Mouse (Mus musculus) induced T-regulatory cell, adult 2 months (primary cell): ENCODE results near the gene Smc1a.
"Not testable (repeated sequence)": the region's sequence is repeated elsewhere in the genome, so short reads cannot be mapped to it uniquely, and the experiment has no call there.

ENCODE experiments used
- DNase-seq: peaks from one replicate; pipeline ENCODE4 v3.0.0-alpha.2; 2012; ENCODE audit warnings: low read depth

Gene Smc1a

DNA sequence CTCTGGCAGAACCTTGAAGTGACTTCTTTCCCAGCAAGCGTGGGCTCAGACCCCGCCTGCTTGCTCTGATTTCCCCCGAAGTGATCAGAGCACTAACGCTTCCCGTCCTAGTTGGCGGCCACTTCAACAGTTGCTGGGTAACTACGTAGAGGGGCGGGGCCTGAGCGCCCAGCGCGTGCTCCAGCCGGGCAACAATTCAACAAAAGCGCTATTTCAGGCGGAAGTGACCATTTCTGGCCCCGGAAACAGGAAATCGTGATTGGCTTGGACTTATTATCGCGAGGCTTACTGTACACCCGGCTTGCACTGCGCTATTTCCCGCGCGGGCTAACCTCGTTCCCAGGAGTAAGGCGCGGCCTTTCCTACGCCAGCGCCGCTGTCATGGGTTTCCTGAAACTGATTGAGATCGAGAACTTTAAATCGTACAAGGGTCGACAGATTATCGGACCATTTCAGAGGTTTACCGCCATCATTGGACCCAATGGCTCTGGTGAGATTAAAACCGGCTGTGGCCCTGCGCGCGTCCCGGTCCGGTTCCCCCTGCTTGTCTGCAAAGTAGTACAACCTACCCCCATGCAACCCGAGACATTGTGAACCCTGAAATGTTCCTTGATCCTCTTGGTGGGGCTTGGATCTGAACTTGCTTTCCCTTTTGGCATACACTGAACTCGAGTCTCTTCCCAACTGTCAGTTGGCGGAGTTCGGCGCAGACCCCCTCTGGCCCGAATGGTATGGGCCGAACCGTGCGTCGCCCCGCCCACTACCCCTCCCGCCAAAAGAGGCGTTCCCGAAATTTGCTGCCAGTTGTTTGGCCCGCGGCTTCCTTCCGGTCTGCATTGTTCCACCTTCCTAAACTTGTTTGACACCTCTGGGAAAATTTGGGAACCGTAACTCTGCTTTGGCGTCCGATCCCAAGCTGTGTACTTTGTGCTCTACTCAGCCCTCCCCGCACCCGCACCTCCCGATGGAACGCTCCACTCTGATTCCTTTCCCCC is at the start of gene Smc1a, which contains the start of gene Ribc1:
TSS of gene Smc1a (plus strand) at position 278 of the 995 bp plus-strand sequence.
TSS of gene Ribc1 (minus strand) at position 145 of the 995 bp plus-strand sequence.
- DNase-seq, result peak; percentile 96

DNA sequence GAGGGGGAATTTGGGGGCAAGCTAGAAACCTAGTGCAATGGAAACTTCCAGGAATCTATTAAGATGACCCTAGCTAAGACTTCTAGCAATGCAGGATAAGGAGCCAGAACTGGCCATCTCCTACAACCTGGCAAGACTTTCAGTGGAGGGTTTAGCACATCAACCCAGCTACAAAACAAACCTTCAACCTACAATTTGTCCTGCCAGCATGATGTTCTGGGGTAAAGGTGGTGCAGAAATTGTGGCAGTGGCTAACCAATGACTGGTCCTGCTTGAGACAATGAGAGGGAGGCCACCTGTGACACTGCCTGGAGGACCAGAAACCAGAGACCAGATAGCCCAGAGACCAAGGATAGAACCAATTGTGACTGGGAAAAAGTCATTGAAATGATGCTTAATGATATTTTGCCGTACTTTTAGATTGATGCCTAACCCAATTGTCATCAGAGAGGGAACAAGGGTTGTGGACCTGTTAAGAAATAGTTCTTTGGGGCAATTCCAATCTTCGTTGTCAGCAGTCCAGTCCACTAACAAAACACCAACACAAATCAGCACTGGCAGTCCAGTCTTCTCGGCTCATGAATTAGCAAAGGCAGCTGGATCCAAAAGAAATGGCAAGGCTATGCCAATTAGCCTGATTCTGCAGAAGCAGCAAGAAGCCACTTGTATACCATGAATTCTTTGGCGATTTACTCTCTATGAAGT is 17.1 kb upstream of the Smc1a start:
- no peak for DNase-seq

DNA sequence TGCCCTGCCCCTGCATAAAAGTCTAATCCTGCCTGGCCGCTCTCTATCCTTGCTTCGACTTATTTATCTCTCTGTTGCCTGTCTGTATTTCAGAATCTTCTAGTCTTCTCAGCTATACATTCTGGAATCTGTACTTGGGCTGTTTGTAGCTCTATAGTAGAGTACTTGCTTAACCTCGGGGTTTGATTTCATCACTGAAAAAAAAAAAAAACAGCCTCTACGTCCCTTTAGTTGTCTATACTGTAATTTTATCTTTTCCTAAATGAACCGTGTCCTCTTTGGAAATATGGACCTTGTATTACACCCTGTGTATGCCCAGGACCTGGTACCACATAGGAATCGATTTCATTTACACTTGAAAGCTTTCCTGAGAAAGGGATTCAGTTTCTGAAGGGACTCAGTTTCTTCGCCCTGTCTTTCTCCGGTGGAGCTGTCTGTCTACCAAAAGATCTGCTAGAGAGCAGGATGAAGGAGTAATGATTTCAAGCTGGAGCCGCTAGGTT is 15.0 kb upstream of the Smc1a start:
- DNase-seq, result no peak

DNA sequence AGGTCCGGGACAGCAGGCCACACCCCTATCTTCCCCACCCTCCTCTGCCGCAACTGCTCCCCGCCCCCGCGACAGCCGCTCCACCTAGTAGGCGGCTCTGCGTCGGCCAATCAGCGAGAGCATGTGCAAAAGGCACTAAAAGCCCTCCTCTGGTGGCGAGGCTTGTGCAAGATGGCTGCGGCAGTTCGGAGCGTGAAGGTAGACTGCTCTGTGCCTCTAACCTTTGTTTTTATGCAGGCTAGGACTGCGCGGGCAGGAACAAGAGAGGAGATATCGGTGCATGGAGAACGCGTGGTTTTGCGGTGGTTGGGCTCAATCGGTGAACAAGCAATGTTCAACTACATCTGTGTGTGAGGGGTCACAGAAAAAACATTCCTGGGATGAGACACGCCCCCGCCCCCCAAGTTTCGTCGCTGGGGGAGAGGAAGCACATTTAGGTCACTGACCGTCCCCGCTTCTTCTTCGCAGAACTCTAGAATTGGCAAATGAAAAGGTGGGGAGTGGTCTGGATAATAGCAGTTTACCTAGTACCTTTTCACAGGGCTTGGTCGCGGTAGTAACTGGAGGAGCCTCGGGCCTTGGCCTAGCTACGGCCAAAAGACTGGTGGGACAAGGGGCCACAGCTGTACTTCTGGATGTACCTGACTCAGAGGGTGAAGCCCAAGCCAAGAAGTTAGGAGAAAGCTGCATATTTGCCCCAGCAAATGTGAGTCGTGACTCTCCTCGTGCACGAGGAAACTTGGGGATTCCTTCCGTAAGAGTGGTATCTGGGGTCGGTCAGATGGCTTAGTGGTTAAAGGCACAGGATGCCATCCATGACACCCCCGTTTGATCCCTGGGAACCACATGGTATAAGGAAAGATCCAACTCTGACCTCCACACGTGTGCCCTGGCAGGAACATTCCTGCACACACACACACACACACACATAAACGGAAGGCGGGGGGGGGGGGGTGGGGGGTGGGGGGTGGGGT is 14.2 kb upstream of the Smc1a start, which contains the start of gene Hsd17b10:
TSS of gene Hsd17b10 (plus strand) at position 109 of the 974 bp plus-strand sequence.
- DNase-seq, result peak; percentile 84

DNA sequence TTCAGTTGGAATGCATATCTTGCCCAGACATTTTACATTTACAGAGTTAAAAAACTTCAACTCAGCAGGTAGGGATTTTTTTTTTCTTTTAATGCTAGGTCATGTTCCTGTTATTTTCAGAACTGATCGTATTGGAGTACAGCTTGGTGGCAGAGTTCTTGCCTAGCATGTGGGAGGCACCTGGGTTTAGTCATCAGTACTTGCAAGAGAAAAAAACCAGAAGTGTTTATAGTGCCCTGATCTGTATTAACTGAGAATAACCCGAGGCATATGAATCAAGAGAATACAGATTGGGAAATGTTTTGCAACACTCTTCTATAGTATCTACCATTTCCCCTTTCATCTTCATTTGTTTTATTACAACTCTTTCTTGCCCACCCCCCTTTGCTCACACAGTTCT is 13.4 kb upstream of the Smc1a start:
- no peak for DNase-seq

DNA sequence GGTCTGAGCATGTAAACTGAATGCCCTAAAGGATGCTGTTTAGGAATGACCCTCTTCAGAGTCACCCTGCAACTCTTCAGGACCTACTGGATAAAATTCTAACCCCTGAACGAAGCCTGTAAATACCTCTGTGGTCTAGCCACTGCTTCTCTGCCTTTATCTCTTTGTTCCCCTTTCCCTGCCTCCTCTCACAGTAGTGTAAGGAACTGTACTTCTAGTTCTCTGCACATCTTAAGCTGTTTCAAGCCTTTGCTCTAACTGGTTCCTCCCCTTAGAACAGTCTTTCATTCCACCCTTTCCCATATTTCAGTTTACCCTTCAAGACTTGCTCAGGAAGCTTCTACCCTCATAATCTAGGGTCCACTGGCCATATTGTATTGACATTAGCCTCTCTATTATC is 8.4 kb upstream of the Smc1a start:
- DNase-seq, result no peak

DNA sequence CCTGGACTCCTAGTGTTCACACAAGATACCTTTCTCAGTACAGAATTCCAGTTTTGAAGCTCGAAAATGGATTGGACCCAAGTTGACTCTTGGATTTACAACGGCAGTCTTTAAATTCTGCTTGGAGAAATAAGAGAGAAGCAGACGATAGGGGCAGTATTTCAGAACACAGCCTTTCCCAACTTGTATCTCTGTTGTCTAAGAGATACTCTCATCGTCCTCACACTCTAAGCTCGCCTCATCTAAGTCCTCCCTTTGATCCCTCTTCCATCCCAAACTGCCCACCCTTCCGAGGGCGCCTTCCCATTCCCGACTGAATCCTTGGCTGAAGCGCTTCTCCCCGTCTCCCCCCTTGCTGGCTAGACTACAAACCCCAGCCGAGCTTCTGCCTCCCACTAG is 477 bp upstream of the Smc1a start:
- DNase-seq, result no peak

DNA sequence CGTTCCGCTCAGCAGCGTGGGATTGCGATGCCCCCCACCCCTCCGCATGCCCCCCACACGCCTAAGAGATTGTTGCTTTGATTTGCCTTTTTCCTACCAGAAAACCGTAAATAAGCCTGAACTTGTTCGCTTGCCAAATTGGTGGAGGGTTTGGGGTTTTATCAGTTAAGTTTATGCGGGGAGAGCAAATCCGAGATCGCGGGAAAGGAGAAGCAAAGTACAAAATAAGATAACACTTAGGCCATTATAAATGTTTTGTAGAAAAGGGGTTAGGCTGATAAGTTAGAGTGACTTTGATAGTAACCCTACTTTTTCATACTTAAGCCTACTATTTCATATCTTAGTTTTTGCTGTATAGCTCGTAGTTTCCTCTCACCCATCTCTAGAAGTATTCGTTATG is 958 bp downstream of the Smc1a start:
- DNase-seq, result no peak

DNA sequence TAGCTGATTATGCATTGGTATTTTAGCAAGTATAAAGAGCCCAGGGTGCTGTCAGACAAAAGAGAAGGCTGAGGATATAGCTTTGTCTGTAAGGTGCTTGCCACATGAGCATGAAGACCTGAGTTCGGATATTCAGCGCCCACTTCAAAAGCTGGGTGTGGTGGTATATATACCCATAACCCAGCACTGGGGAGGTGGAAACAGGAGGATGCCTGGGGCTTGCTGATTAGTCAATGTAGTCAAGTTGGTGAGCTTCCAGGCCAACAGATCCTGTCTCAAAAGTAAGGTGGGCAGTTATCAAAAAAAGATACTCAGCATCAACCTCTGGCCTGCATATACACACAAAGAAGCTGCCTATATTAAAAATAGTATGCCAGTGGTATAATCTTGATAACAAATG is 3.1 kb downstream of the Smc1a start:
- DNase-seq, result no peak

DNA sequence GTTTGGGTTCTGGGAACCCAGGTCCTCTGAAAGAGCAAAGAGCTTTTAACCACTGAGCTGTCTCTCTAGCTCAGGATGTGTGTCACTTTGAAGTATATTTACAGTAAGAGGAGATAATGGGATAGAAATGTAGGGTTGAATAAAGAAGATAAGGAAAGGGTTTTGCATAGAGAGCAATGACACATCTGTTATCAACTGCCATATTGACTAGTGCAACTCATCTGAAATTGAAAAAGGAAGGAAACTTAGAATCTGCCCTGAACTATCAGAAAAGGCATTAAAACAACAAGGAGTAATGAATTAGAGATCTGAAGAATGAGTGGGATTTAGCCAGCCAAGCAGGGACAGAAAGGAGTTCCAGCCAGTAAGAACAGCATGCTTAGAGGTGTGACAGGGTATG is 23.6 kb downstream of the Smc1a start:
- no peak for DNase-seq

DNA sequence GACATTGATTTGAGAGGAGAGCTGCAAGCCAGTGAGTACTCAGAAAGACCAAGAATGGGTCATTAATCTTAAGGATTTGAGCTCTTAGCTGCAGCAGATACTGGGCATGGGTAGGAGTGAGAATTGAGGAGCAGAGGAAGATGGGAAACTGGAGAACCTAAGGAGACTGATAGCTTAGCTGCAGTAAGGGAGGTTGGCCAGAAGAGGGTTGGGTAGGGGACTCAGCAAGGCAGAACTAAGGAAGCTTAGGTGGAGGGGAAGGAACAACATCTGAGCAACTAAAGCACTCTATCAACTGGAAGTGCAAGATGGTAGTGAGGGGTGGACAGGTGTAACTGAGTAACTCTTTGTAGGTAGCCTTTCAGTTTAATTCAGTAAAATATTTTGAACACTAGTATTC is 31.0 kb downstream of the Smc1a start:
- no peak for DNase-seq

DNA sequence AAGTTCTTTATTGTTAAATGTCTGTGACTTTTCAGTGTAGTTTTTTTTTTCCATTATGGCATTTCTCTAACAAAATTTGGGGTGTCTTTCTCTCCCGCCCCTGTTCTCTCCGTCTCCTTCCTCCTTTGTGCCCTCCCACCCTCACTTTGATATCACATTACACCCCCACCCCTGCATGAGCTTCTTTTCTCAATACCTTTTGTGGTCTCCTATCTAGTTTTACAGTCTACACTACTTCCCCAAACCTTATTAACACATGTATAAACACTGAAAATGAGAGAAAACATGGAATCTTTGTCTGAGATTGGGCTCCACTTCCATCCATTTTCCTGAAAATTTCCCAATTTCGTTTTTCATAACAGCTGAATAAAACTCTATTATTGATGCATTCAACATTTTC is 36.3 kb downstream of the Smc1a start:
- DNase-seq, result no peak

DNA sequence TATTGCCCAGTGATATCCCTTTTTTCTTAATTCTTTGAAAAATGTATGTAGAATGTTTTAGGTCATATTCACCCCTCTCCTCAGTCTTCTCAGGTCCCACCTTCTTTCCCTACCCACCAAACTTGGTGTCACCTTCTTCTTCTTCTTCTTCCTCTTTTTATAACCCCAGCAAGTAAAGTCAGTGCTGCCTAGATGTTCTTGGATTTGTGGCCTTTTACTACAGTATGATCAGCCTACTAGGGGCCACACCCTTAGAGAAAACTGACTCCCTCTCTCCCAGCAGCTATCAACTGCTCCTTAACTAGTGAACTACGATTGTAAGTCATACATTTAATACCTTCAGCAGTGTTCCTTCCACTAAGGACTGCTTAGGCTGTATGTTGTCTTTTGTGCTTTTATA is 37.9 kb downstream of the Smc1a start:
- DNase-seq, result no peak

DNA sequence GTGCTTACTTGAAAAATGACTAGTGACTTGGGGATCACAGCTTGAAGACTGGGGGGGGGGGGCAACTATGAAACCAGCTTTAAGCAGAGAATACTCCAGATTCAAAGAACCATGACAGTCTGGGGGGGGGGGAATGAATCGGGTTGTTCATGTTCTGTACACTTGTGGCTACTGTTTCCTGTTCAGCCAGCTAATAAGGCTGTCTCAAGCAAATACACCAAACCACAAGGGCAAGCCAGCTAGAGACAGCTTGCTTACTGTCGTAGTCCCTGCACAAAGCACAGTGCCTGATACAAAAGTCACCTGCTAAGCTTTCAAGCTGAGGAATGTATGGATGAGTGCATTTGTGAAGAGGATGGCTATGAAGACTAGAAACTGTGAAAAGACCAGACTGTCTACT is 49.4 kb downstream of the Smc1a start:
- DNase-seq, result no peak

DNA sequence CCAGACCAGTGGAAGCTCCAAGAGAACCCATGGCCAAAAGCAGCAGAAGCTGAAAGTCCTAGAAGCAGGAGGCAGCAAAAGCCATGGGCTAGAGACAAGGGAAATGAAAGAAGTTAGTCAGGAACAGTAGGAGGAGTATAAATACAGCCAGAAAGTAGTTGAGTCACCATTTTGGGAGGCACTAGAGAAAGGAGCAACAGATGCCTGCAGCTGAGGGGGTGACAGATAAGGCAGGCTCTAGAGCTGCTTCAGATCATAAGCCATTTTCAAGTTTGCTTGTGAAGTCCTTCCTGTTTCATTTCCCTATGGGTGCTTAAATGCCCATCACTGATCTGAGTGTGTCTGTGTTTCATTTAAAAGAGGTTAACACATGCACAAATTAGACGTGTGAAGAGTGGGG is 51.6 kb downstream of the Smc1a start:
- DNase-seq, result no peak

DNA sequence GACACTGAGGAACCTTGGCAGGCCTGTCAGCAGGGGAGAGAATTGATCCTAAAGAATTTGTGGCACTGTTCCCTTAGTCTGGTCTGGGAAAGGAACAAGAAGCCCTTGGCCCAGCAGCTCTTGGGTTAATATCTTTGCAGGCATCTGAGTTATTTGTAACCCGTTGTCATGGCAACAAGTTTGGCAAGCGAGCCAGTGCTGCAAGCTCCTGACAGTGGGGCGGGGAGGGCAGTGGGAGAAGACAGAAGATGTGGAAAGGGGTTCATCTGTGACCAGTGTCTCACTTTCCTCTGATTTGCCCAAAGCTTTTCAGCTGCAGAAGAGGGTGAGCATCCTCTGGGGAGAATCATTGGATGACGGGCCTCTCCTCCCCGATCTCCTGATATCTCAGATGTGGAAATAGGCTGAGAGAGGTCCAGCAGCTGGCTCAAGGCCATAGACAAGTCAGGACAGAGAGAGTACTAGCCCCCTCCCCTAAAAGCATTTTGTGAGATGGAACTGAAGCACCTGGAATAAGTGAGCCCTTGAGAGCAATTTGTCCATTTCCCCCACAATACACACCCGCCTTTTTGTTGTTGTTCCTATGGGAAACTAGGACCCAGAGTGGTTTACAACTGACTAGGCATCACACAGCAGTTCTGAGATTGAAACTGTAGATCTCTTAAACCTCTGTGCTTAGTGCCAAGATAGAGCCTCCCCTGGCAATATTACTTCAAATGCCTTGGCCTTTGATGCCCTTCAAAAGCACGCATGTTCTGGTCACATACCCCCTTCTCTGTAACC is 73.8 kb downstream of the Smc1a start:
- not testable (repeated sequence) for DNase-seq

DNA sequence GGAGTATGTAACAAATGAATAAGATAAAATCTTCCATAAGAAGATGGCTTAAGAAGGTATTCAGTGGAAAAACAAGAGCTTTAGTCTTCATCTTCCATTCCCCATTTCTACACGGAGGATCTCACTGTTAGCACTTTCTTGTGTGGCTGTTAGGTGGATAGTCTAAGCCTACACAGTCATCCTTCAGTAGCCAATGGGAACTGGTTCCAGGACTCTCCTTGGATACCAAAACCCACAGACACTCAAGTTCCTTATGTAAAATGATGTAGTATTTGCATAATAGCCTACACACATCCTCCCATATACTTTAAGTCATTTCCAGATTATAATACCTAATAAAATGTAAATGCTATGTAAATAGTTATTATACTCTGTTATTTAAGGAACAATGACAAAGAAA is 81.3 kb downstream of the Smc1a start:
- DNase-seq, result no peak
